Mouse (Mus musculus): ENCODE results near the gene 4933434E20Rik.

DNA sequence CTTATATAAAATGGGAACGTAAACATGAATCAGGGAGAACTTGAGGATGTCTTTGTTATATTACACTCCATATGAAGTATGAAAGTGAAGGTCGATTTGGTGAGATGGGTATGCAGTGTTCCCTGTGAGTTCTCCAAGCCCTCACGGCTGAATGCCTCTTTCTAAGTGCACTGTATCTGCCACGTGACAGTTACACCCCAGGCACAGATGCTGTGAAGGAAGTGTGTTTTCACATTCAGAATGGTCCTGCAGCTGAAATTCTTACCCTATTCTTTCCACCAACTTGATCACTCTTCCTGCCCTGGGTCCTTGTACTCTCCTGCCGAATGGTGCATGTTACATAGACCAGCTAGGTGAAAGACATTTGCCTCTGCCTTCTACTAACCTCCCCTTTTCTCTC is 46.5 kb downstream of the 4933434E20Rik start:
- no peak for TF ChIP-seq CTCF (IDR thresholded peaks at IDR 0.05; ENCODE audit: low read depth)
- TF ChIP-seq EP300 (optimal IDR thresholded peaks at IDR 0.05): no peak
